Mouse (Mus musculus): Measurements from ENCODE around the gene Ly6g6e. TPM values are rescaled to one million over a fixed set of nuclear protein-coding genes. Genes with fewer than 3 reads are reported as not detected.
A peak's percentile ranks its signal among the peaks of the same experiment; 100 is the strongest.
"Not testable (repeated sequence)": the region's sequence is repeated elsewhere in the genome, so short reads cannot be mapped to it uniquely, and the experiment has no call there.

The Ly6g6e gene
- polyA plus RNA-seq, 1 experiment from 2014 or later = 3.8 TPM

DNA sequence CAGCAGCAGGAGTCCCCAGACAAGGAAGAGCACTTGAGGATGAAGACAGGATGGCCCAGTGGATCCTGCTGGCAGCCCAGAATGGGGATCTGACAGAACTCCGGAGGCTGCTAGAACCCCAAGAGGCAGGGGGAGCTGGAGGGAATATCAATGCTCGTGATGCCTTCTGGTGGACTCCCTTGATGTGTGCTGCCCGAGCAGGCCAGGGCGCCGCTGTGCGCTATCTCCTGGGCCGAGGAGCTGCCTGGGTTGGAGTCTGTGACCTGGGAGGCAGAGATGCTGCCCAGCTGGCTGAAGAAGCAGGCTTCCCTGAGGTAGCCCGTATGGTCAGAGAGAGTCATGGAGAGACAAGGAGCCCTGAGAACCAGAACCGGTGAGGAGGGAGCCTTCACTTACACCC is 46.6 kb downstream of the Ly6g6e start:
- ATAC-seq; H3K36me3 ChIP-seq (ENCODE audit: control insufficient read depth, insufficient read depth, low read length); H3K27ac ChIP-seq (ENCODE audit: low read length); H3K4me3 ChIP-seq (ENCODE audit: low read length); H3K9me3 ChIP-seq (ENCODE audit: control insufficient read depth, low read length); H3K27me3 ChIP-seq (replicated peaks; ENCODE audit: control insufficient read depth, insufficient read depth, low read length); H3K9ac ChIP-seq (ENCODE audit: low read depth, low read length); H3K4me2 ChIP-seq (ENCODE audit: low read depth, low read length): not testable (repeated sequence)
- WGBS = 91% methylated on average over 9 of the region's 9 CpGs
- H3K4me1 ChIP-seq (ENCODE audit: control insufficient read depth, insufficient read depth, low read length) = peaks cover 34% of the 10 kb centered on the region

DNA sequence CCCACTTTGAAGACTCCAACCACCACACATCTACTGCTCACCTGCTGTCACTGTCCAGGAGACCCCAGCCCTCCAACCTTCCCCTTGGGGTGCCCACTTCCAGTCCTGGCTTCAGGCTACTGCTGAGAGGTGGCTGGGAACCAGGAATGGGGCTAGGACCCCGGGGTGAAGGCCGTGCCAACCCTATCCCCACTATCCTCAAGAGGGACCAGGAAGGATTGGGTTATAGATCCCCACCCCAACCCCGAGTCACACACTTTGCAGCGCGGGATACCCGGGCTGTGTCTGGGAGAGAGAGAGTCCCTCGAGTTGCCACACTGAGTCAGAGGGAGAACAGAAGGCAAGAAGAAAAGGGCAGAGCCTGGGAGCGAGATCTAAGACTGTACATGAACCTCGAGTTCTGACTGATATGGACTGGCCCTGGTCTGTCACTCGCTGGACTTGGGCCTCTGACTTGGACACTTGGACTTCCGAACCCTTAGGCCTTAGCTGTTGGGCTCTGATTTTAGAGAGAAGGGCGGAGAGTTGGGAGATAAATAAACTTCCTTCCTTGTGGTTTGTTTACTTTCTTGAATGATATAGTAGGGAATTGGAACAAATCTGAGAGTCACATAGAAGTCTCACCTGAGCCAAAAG is 47.7 kb downstream of the Ly6g6e start:
- H3K36me3 ChIP-seq (ENCODE audit: control insufficient read depth, insufficient read depth, low read length); H3K4me2 ChIP-seq (ENCODE audit: low read depth, low read length); H3K9me3 ChIP-seq (ENCODE audit: control insufficient read depth, low read length); ATAC-seq; H3K27me3 ChIP-seq (replicated peaks; ENCODE audit: control insufficient read depth, insufficient read depth, low read length); H3K4me3 ChIP-seq (ENCODE audit: low read length); H3K9ac ChIP-seq (ENCODE audit: low read depth, low read length): not testable (repeated sequence)
- WGBS = 83% methylated on average over 12 of the region's 12 CpGs
- Histone ChIP-seq H3K4me1 (ENCODE audit: control insufficient read depth, insufficient read depth, low read length) (peaks cover 37% of the 10 kb centered on the region), H3K27ac (ENCODE audit: low read length) (peak overlapping the region; percentile 94)

- Histone ChIP-seq H3K27ac (ENCODE audit: low read length) (peak overlapping the region; percentile 94), H3K4me2 (ENCODE audit: low read depth, low read length) (peak overlapping the region; percentile 90; the same call in 1 of the 2 replicates), H3K9ac (ENCODE audit: low read depth, low read length) (peak overlapping the region; percentile 91), H3K27me3 (replicated peaks; ENCODE audit: control insufficient read depth, insufficient read depth, low read length) (no peaks in the 10 kb centered on the region), H3K4me3 (ENCODE audit: low read length) (peak overlapping the region; percentile 77; the same call in 1 of the 2 replicates), H3K9me3 (ENCODE audit: control insufficient read depth, low read length) (no peaks in the 10 kb centered on the region), H3K4me1 (ENCODE audit: control insufficient read depth, insufficient read depth, low read length) (peaks cover 31% of the 10 kb centered on the region), H3K36me3 (ENCODE audit: control insufficient read depth, insufficient read depth, low read length) (peaks cover 5% of the 10 kb centered on the region)
- ATAC-seq = no peak
- 87% methylated on average over 1 of the region's 1 CpGs for WGBS
Observed at GRCm38 (mm10) chr17:35125081-35125480, 48.4 kb downstream of the Ly6g6e start.

DNA sequence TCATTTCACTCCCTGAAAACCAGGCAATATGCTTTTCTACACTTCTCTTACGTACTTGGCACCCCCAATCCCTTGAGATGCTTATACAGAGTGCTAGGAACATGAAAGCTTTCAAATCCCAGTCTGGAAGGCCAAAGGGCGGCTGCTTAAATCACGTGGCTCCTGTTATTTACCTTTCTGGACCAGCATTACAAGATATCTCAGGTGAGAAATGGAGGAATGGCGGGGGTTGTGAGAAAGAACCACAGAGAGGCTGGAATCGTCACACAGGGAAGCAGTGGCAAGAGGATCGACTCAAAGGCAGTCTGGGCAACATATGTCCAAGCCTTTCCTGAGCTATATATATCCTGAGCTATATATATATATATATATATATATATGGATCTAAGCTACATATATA is 48.9 kb downstream of the Ly6g6e start:
- Histone ChIP-seq H3K9me3 (ENCODE audit: control insufficient read depth, low read length) (no peaks in the 10 kb centered on the region), H3K27me3 (replicated peaks; ENCODE audit: control insufficient read depth, insufficient read depth, low read length) (no peaks in the 10 kb centered on the region), H3K4me3 (ENCODE audit: low read length) (peak overlapping the region; percentile 77), H3K4me2 (ENCODE audit: low read depth, low read length) (peak overlapping the region; percentile 90), H3K36me3 (ENCODE audit: control insufficient read depth, insufficient read depth, low read length) (peaks cover 5% of the 10 kb centered on the region), H3K4me1 (ENCODE audit: control insufficient read depth, insufficient read depth, low read length) (peaks cover 28% of the 10 kb centered on the region), H3K9ac (ENCODE audit: low read depth, low read length) (peak overlapping the region; percentile 91), H3K27ac (ENCODE audit: low read length) (peak overlapping the region; percentile 94)
- 12% methylated on average over 6 of the region's 6 CpGs for WGBS
- no peak for ATAC-seq

- peak; percentile 76 for ATAC-seq
- H3K9ac ChIP-seq (ENCODE audit: low read depth, low read length) = peak within 1 kb of the TSS; percentile 91
- peaks cover 8% of the 10 kb centered on the region for H3K36me3 ChIP-seq (ENCODE audit: control insufficient read depth, insufficient read depth, low read length)
- H3K4me2 ChIP-seq (ENCODE audit: low read depth, low read length) = peak within 1 kb of the TSS; percentile 90
- H3K27ac ChIP-seq (ENCODE audit: low read length) = peak within 1 kb of the TSS; percentile 94
- H3K27me3 ChIP-seq (replicated peaks; ENCODE audit: control insufficient read depth, insufficient read depth, low read length) = no peaks in the 10 kb centered on the region
- H3K9me3 ChIP-seq (ENCODE audit: control insufficient read depth, low read length) = no peaks in the 10 kb centered on the region
- peaks cover 28% of the 10 kb centered on the region for H3K4me1 ChIP-seq (ENCODE audit: control insufficient read depth, insufficient read depth, low read length)
- WGBS = under 1% methylated on average over 36 of the region's 36 CpGs
- peak within 1 kb of the TSS; percentile 77 for H3K4me3 ChIP-seq (ENCODE audit: low read length)
Observed at GRCm38 (mm10) chr17:35126206-35126611, 49.5 kb downstream of the Ly6g6e start, which contains the start of gene D17H6S53E. D17H6S53E (plus strand) TSS chr17:35126373.

- 57% methylated on average over 13 of the region's 13 CpGs for WGBS
Observed at GRCm38 (mm10) chr17:35127017-35127416, 50.3 kb downstream of the Ly6g6e start.

More at GRCm38 (mm10) chr17:35127017-35127416, 50.3 kb downstream of the Ly6g6e start:
- peaks cover 28% of the 10 kb centered on the region for H3K4me1 ChIP-seq (ENCODE audit: control insufficient read depth, insufficient read depth, low read length)
- H3K4me2 ChIP-seq (ENCODE audit: low read depth, low read length) = peak overlapping the region; percentile 90
- no peak for ATAC-seq
- H3K27me3 ChIP-seq (replicated peaks; ENCODE audit: control insufficient read depth, insufficient read depth, low read length) = no peaks in the 10 kb centered on the region
- peak overlapping the region; percentile 91 for H3K9ac ChIP-seq (ENCODE audit: low read depth, low read length)
- peak overlapping the region; percentile 77 for H3K4me3 ChIP-seq (ENCODE audit: low read length)
- peak overlapping the region; percentile 94 for H3K27ac ChIP-seq (ENCODE audit: low read length)
- no peaks in the 10 kb centered on the region for H3K9me3 ChIP-seq (ENCODE audit: control insufficient read depth, low read length)
- H3K36me3 ChIP-seq (ENCODE audit: control insufficient read depth, insufficient read depth, low read length) = peaks cover 8% of the 10 kb centered on the region

Other genes starting within 250 kb of the Ly6g6e start
- 24.0 and 26.5 TPM in 2 replicates for gene Stk19, start 240.0 kb upstream of the Ly6g6e start, polyA plus RNA-seq (2015; fragmentation: Nextera tagmentation; extraction: Ambion mirVana)
- gene Dxo, start 239.9 kb upstream of the Ly6g6e start, polyA plus RNA-seq (2015; fragmentation: Nextera tagmentation; extraction: Ambion mirVana) = 53.6 and 59.0 TPM in 2 replicates
- gene Skiv2l, start 226.7 kb upstream of the Ly6g6e start, polyA plus RNA-seq (2015; fragmentation: Nextera tagmentation; extraction: Ambion mirVana) = 39.2 and 44.9 TPM in 2 replicates
- gene Nelfe, start 226.5 kb upstream of the Ly6g6e start, polyA plus RNA-seq (2015; fragmentation: Nextera tagmentation; extraction: Ambion mirVana) = 104 TPM in 2 replicates
- gene Cfb, start 214.4 kb upstream of the Ly6g6e start, polyA plus RNA-seq (2015; fragmentation: Nextera tagmentation; extraction: Ambion mirVana) = 95.8 and 107 TPM in 2 replicates
- 1.5 and 1.7 TPM in 2 replicates for gene Zbtb12, start 197.4 kb upstream of the Ly6g6e start, polyA plus RNA-seq (2015; fragmentation: Nextera tagmentation; extraction: Ambion mirVana)
- gene Gm20547, start 194.9 kb upstream of the Ly6g6e start, polyA plus RNA-seq (2015; fragmentation: Nextera tagmentation; extraction: Ambion mirVana) = not detected in 2 replicates
- gene C2, start 178.6 kb upstream of the Ly6g6e start, polyA plus RNA-seq (2015; fragmentation: Nextera tagmentation; extraction: Ambion mirVana) = 26.5 and 36.0 TPM in 2 replicates
- gene Ehmt2, start 178.4 kb upstream of the Ly6g6e start, polyA plus RNA-seq (2015; fragmentation: Nextera tagmentation; extraction: Ambion mirVana) = 59.8 and 61.9 TPM in 2 replicates
- gene Slc44a4, start 162.4 kb upstream of the Ly6g6e start, polyA plus RNA-seq (2015; fragmentation: Nextera tagmentation; extraction: Ambion mirVana) = 108 and 134 TPM in 2 replicates
- gene Neu1, start 145.6 kb upstream of the Ly6g6e start, polyA plus RNA-seq (2015; fragmentation: Nextera tagmentation; extraction: Ambion mirVana) = 226 and 301 TPM in 2 replicates
- gene Hspa1b, start 117.7 kb upstream of the Ly6g6e start, polyA plus RNA-seq (2015; fragmentation: Nextera tagmentation; extraction: Ambion mirVana) = 0.22 and 0.24 TPM in 2 replicates
- not detected in 2 replicates for gene Gm20481, start 107.0 kb upstream of the Ly6g6e start, polyA plus RNA-seq (2015; fragmentation: Nextera tagmentation; extraction: Ambion mirVana)
- 6.3 and 6.6 TPM in 2 replicates for gene Hspa1a, start 104.7 kb upstream of the Ly6g6e start, polyA plus RNA-seq (2015; fragmentation: Nextera tagmentation; extraction: Ambion mirVana)
- 0.38 and 0.57 TPM in 2 replicates for gene Hspa1l, start 104.2 kb upstream of the Ly6g6e start, polyA plus RNA-seq (2015; fragmentation: Nextera tagmentation; extraction: Ambion mirVana)
- 159 and 181 TPM in 2 replicates for gene Lsm2, start 95.0 kb upstream of the Ly6g6e start, polyA plus RNA-seq (2015; fragmentation: Nextera tagmentation; extraction: Ambion mirVana)
- 112 and 119 TPM in 2 replicates for gene Vars, start 75.9 kb upstream of the Ly6g6e start, polyA plus RNA-seq (2015; fragmentation: Nextera tagmentation; extraction: Ambion mirVana)
- gene Vwa7, start 60.3 kb upstream of the Ly6g6e start, polyA plus RNA-seq (2015; fragmentation: Nextera tagmentation; extraction: Ambion mirVana) = 0.18 and 0.27 TPM in 2 replicates
- 11.3 TPM in 2 replicates for gene Sapcd1, start 48.9 kb upstream of the Ly6g6e start, polyA plus RNA-seq (2015; fragmentation: Nextera tagmentation; extraction: Ambion mirVana)
- 3.6 and 4.4 TPM in 2 replicates for gene Msh5, start 30.2 kb upstream of the Ly6g6e start, polyA plus RNA-seq (2015; fragmentation: Nextera tagmentation; extraction: Ambion mirVana)
- gene Clic1, start 26.9 kb upstream of the Ly6g6e start, polyA plus RNA-seq (2015; fragmentation: Nextera tagmentation; extraction: Ambion mirVana) = 405 and 416 TPM in 2 replicates
- 146 and 170 TPM in 2 replicates for gene Ddah2, start 17.9 kb upstream of the Ly6g6e start, polyA plus RNA-seq (2015; fragmentation: Nextera tagmentation; extraction: Ambion mirVana)
- 0.24 TPM in 1 of 2 replicates, not detected in the other for gene Ly6g6c, start 11.5 kb upstream of the Ly6g6e start, polyA plus RNA-seq (2015; fragmentation: Nextera tagmentation; extraction: Ambion mirVana)
- gene Mpig6b, start 10.7 kb upstream of the Ly6g6e start, polyA plus RNA-seq (2015; fragmentation: Nextera tagmentation; extraction: Ambion mirVana) = 0.37 and 0.40 TPM in 2 replicates
- gene Ly6g6d, start 1.2 kb downstream of the Ly6g6e start, polyA plus RNA-seq (2015; fragmentation: Nextera tagmentation; extraction: Ambion mirVana) = 4.3 and 5.6 TPM in 2 replicates
- 0.16 and 0.23 TPM in 2 replicates for gene Ly6g6f, start 8.7 kb downstream of the Ly6g6e start, polyA plus RNA-seq (2015; fragmentation: Nextera tagmentation; extraction: Ambion mirVana)
- gene Abhd16a, start 12.4 kb downstream of the Ly6g6e start, polyA plus RNA-seq (2015; fragmentation: Nextera tagmentation; extraction: Ambion mirVana) = 107 and 108 TPM in 2 replicates
- not detected in 2 replicates for gene Ly6g5c, start 31.4 kb downstream of the Ly6g6e start, polyA plus RNA-seq (2015; fragmentation: Nextera tagmentation; extraction: Ambion mirVana)
- gene Ly6g5b, start 38.5 kb downstream of the Ly6g6e start, polyA plus RNA-seq (2015; fragmentation: Nextera tagmentation; extraction: Ambion mirVana) = 0.56 and 0.66 TPM in 2 replicates
- 16.8 and 21.3 TPM in 2 replicates for gene Gpank1, start 44.6 kb downstream of the Ly6g6e start, polyA plus RNA-seq (2015; fragmentation: Nextera tagmentation; extraction: Ambion mirVana)
- 246 and 254 TPM in 2 replicates for gene Csnk2b, start 45.2 kb downstream of the Ly6g6e start, polyA plus RNA-seq (2015; fragmentation: Nextera tagmentation; extraction: Ambion mirVana)
- gene D17H6S53E, start 49.5 kb downstream of the Ly6g6e start, polyA plus RNA-seq (2015; fragmentation: Nextera tagmentation; extraction: Ambion mirVana) = 15.4 and 18.3 TPM in 2 replicates
- gene Apom, start 55.1 kb downstream of the Ly6g6e start, polyA plus RNA-seq (2015; fragmentation: Nextera tagmentation; extraction: Ambion mirVana) = 9.4 and 20.2 TPM in 2 replicates
- gene Bag6, start 58.3 kb downstream of the Ly6g6e start, polyA plus RNA-seq (2015; fragmentation: Nextera tagmentation; extraction: Ambion mirVana) = 37.5 and 41.3 TPM in 2 replicates
- 103 TPM in 2 replicates for gene Prrc2a, start 88.0 kb downstream of the Ly6g6e start, polyA plus RNA-seq (2015; fragmentation: Nextera tagmentation; extraction: Ambion mirVana)
- 17.4 and 19.4 TPM in 2 replicates for gene Aif1, start 99.2 kb downstream of the Ly6g6e start, polyA plus RNA-seq (2015; fragmentation: Nextera tagmentation; extraction: Ambion mirVana)
- 16.9 and 17.1 TPM in 2 replicates for gene Lst1, start 111.5 kb downstream of the Ly6g6e start, polyA plus RNA-seq (2015; fragmentation: Nextera tagmentation; extraction: Ambion mirVana)
- 4.4 and 4.7 TPM in 2 replicates for gene Ltb, start 117.5 kb downstream of the Ly6g6e start, polyA plus RNA-seq (2015; fragmentation: Nextera tagmentation; extraction: Ambion mirVana)
- gene Tnf, start 125.1 kb downstream of the Ly6g6e start, polyA plus RNA-seq (2015; fragmentation: Nextera tagmentation; extraction: Ambion mirVana) = 0.18 and 0.23 TPM in 2 replicates
- gene Lta, start 128.4 kb downstream of the Ly6g6e start, polyA plus RNA-seq (2015; fragmentation: Nextera tagmentation; extraction: Ambion mirVana) = 0.99 and 1.2 TPM in 2 replicates
- gene Gm16181, start 143.9 kb downstream of the Ly6g6e start, polyA plus RNA-seq (2015; fragmentation: Nextera tagmentation; extraction: Ambion mirVana) = 0.29 and 0.46 TPM in 2 replicates
- gene Atp6v1g2, start 156.8 kb downstream of the Ly6g6e start, polyA plus RNA-seq (2015; fragmentation: Nextera tagmentation; extraction: Ambion mirVana) = 4.7 and 4.8 TPM in 2 replicates
- 8.9 and 9.2 TPM in 2 replicates for gene Nfkbil1, start 158.9 kb downstream of the Ly6g6e start, polyA plus RNA-seq (2015; fragmentation: Nextera tagmentation; extraction: Ambion mirVana)
- gene Ddx39b, start 164.8 kb downstream of the Ly6g6e start, polyA plus RNA-seq (2015; fragmentation: Nextera tagmentation; extraction: Ambion mirVana) = 325 and 376 TPM in 2 replicates
- 238 and 255 TPM in 2 replicates for gene H2-D1, start 185.8 kb downstream of the Ly6g6e start, polyA plus RNA-seq (2015; fragmentation: Nextera tagmentation; extraction: Ambion mirVana)
- 8.8 and 12.8 TPM in 2 replicates for gene H2-Q1, start 243.5 kb downstream of the Ly6g6e start, polyA plus RNA-seq (2015; fragmentation: Nextera tagmentation; extraction: Ambion mirVana)

All from intestine, embryonic 16.5 days (tissue).